Mouse (Mus musculus) left cerebral cortex, adult 18-20 months (tissue): ENCODE data around the gene Klhl8. TPM values are rescaled to one million over a fixed set of nuclear protein-coding genes. Genes with fewer than 3 reads are reported as not detected.

ENCODE experiments used
- DNase-seq, 2 experiments: peaks; one replicate each; pipeline ENCODE4 v3.0.0; 2021 to 2022; ENCODE audit warnings: low spot score in 2 of 2, mixed read lengths in 1 of 2
- total RNA-seq, 2 experiments: library from RNA; stranded (reverse); gene quantifications; 2 replicates each; pipeline ENCODE4 v1.2.3; 2021

The Klhl8 gene
- total RNA-seq, 2 experiments from 2014 or later: 36.0 to 39.0 TPM

DNA sequence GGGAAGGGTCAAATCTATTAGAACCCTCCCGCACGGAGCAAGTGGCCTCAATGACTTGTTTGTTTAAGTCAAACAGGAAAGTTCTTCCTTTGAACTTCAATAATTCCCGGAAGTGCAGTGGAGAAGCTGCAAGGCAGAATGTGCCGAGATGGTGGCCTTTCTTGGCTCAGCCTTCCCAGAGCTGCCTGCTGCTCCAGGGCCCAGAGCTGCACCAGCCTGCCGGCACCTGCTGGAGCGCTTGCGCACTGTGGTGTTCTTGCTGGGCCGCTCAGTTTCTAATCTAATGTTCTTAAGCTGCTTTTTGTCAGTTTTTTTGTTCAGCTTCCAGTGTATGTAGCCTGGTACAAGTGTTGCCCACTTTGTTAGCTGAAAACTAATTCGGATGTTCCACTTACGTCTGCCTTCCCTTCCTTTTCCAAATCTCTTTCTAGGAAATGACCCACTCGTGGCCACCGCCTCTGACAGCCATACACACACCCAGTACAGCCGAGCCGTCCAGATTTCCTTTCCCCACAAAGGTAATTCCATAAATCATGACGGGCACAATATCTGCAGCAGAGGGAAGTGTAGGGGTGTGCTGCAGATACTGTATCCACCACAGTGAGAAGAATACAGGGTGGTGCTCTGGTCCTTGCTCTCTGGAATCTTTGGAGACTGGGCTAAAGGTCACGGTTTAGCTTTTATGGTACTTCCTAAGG lies 96.4 kb downstream of the Klhl8 start:
- no peak for DNase-seq

DNA sequence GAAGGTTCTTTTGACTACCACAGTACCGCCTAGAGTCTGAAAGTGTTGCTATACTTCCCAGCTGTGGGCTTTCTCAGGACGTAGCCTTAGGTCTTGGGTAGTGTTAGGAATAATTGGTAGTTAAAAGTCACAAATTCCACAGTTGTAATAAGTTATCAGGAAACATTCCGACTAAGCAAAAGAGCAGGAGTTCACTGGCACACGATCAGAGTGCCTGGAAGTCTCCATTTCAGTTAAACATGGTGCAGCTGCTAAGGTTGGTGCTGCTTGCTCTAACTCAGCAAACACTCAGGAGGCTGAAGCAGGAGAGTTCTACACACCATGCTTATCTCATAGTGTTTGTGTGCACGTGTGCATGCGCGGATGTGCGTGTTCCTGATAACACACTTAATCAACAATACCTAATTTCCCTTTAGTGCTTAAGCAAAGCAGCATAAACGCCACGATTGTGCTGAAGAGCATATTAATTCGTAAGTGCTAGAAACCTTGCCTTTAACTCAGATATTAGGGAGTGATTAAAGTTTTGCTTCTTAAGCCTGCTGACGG lies 97.0 kb downstream of the Klhl8 start:
- no peak for DNase-seq

DNA sequence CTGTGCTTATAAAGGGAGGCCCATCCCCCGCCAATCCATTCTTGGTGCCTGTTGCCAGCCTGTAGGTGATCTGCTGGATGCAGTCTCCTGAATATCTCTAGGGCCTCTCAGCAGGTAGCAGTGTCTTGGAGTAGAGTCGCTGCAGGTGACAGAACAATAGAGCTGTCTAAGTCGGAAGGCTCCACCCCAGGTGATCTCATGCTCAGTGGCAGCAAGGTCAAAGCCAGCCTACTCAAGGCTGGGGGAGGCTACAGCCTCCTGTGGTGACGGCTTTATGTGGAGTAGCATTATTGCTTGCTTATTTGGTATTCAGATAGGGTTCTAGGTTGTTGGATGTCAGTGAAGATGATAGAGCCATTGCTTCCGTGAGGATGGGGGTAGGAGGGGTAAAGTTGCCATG lies 97.8 kb downstream of the Klhl8 start:
- no peak for DNase-seq

Other genes with a start within 250 kb of the Klhl8 start
- gene Aff1, start 218.9 kb downstream of the Klhl8 start, total RNA-seq: 10 to 100 TPM; 13.3 to 15.4 TPM
- gene Hsd17b13, start 66.2 kb upstream of the Klhl8 start, total RNA-seq: under 1 TPM; 0.30 to 0.44 TPM
- gene Hsd17b11, start 110.7 kb upstream of the Klhl8 start, total RNA-seq: 10 to 100 TPM; 49.0 to 52.9 TPM
- gene Nudt9, start 135.0 kb upstream of the Klhl8 start, total RNA-seq: 10 to 100 TPM; 60.5 to 62.1 TPM
- gene Gm17660, start 166.3 kb upstream of the Klhl8 start, total RNA-seq: not detected
- 1,000 to 10,000 TPM; 1,509 to 1,567 TPM for gene Sparcl1, start 202.5 kb upstream of the Klhl8 start, total RNA-seq